Mouse (Mus musculus): ENCODE measurements around the gene Cdan1. TPM values are rescaled to one million over a fixed set of nuclear protein-coding genes. Genes with fewer than 3 reads are reported as not detected.
"Not testable (repeated sequence)": the region's sequence is repeated elsewhere in the genome, so short reads cannot be mapped to it uniquely, and the experiment has no call there.

Cdan1 gene
- polyA plus RNA-seq, 1 experiment, result 31.6 TPM

DNA sequence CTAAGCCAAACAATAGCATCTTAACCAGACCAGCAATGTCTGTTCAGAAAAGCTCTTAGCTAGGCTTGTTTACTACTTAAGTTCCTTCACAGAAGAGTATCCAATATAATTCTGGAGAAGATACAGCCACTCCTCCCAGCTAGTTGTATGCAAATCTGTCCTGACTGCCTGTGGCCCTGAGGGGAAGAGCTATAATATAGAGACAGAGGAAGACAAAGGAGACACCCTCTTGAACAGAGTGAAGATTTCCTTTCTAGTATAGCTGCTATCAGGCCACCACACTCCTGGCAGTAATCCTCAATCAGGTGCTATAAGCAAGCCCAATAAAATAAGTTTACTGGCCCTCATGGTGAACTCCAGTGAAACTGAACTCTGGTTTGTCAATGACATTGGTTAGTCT is 88.0 kb downstream of the Cdan1 start:
- no peak for DNase-seq (ENCODE audit: extremely low spot score in 1 of 2, low spot score in 1 of 2)

DNA sequence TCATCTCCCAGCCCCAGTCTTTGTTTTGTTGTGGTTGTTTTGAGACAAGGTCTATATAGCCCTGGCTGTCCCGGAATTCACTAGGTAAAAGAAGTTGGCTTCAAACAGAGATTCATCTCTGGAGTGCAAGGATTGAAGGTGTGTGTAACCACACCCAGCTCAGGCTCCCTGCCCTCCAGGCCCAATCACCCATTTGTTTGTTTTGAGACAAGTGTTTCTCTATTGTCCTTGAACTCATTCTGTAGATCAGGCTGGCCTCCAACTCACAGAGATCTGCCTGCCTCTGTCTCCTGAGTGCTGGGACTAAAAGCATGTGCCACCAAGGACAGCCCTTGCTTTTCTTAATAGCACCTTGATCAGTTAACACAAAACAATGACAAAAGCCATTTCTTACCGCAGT is 101.9 kb downstream of the Cdan1 start:
- DNase-seq (ENCODE audit: extremely low spot score in 1 of 2, low spot score in 1 of 2), result no peak

DNA sequence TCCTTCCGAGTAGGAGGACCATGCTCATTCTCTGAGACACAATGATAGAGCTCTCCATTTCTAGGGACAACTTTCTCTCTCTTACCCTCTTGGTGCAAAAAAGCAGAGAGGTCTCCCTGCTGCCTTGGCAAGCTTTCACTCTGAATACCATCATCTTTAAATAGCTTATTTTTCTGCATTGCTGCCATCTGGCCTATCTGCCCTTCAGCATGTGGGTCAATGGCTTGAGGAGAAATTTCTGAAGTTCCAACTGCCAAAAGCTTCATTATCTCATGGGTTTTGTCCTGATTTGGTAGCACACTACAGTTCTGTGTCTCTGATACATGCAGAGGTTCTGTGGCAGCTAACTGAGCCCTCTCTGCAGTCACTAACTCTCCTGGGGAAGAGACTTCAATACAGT is 104.4 kb downstream of the Cdan1 start:
- no peak for DNase-seq (ENCODE audit: extremely low spot score in 1 of 2, low spot score in 1 of 2)

DNA sequence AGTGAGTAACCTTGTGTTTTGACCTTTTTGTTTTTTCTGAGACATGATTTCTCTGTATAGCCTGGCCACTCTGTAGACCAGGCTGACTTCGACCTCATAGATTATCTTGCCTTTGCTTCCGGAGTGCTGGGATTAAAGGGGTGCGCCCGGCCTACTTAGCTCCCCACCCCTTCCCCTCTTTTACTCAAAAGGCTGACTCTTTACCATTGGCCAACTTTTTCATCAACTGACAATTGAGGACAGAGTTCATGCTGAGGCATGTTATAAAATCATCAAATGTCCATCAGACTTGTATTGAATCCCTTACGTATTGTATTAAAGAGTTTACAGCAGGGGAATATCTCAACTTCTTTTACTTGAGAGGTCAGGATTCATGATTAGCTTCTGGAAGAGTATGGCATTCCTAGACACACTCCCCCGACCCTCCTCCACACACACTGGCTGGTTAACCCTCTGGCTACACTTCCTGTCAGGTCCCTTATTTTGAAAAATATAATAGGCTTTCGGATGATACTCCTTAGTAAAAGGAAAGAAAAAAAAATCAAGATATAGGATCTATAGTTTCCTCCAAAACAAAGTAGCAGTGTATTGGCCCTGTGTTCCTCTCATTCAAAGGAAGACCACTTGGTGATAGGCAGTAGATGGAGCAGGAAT is 117.9 kb downstream of the Cdan1 start:
- DNase-seq (ENCODE audit: extremely low spot score in 1 of 2, low spot score in 1 of 2), result no peak

GRCm38 (mm10) chr2:120731167-120731862 is 118.6 kb downstream of the Cdan1 start:
- peak; percentile 69 to 92 for DNase-seq (ENCODE audit: extremely low spot score in 1 of 2, low spot score in 1 of 2)

- no peak for DNase-seq (ENCODE audit: extremely low spot score in 1 of 2, low spot score in 1 of 2)
These were observed 119.2 kb downstream of the Cdan1 start for GRCm38 (mm10) chr2:120730639-120731166.

DNA sequence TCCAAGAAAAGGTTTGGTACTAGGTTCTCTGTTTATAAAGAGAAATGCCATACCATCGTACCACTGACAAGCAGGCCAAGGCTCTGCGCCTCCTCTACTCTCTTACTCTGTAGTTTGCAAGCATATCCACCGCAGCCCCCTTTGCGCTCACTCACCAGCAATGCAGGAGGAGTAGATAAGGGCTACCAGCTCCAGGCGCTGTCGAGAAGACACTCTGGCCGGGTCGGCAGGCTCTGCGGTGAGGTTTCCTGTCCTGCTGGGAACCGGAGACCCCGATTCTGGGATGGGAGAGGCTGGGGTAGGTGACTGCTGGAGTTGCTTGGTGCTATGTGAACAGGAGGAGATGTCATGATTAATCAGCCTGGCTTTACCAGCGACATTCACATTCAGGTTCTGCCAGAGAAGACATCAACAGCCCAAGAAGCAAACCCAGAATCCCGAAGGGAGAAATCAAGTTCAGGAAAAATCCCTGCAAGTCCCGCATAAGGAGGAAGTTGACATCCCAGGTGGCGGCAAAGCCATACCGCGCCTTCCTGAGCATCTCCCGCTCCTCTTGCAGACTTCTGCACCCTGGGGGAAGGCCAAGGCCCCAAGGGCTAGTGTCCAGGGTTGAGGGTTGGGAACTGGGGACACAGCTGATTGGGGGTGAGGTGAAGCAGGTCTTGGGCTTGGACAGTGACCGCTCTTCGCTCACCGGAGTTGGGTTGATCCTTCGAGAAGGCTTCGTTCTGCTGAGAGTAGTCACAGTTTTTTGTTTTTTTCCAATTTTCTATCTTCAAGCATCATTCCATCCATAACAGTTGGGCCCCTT is 119.9 kb downstream of the Cdan1 start:
- DNase-seq (ENCODE audit: extremely low spot score in 1 of 2, low spot score in 1 of 2), result peak in 1 of 2 experiments; percentile 12

DNA sequence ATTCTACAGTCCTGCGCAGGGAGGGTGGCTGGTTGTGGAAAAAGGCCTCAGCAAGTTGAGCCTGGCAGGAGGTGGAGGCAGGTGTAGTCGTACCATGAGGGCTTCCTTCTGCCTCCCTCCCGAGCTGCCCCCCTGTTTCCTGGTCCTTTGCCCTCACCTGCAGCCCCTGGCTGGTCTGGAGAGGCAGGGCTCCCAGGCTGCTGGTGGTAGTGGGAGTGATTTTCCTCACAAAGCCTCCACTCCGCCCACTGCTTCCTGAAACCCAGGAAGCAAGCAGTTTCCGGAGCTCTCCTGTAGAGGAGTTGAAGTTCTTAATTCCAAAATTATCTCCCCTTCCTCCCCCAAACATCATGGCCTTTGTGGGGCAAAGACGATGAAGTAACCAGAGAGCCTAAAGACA is 125.8 kb downstream of the Cdan1 start:
- no peak for DNase-seq (ENCODE audit: extremely low spot score in 1 of 2, low spot score in 1 of 2)

- no peak for DNase-seq (ENCODE audit: extremely low spot score in 1 of 2, low spot score in 1 of 2)
These were observed 126.3 kb downstream of the Cdan1 start for GRCm38 (mm10) chr2:120723621-120724020.

DNA sequence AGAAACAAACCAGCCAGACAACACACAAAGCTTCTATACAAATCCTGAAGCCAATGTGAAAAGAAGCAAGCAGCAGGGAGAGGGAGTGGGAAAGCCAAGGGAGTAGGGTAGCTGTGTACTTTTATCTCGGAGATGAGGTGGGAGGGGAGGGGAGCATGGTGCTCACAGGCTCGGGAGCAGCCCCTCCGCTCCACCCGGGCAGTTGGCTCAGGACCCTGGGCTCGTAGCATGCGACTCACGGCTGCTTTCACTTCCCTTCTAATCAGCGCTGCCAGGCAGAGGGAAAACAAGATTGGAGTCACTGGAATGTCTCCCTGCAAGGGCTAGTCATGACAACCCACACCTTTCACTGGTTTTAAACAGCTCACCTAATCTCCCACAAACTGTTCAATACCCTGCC is 127.4 kb downstream of the Cdan1 start:
- DNase-seq (ENCODE audit: extremely low spot score in 1 of 2, low spot score in 1 of 2), result no peak

DNA sequence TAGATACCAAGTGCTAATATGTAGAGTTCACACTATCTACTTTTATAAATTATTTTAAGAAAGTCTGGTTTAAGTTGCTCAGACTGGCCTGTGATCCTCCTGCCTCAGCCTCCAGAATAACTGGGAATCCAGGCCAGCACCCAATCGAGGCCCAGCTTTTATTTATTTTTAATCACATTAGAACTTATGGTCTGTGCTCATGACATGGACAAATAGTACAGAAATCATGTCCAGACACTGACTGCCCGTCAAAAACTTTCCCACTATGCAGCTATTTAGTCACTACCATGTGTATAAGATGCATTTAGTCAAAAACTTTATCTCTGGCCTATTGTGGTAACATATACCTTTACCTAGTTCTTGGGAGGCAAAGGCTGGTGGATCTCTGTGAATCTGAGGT is 128.0 kb downstream of the Cdan1 start:
- DNase-seq (ENCODE audit: extremely low spot score in 1 of 2, low spot score in 1 of 2), result no peak

DNA sequence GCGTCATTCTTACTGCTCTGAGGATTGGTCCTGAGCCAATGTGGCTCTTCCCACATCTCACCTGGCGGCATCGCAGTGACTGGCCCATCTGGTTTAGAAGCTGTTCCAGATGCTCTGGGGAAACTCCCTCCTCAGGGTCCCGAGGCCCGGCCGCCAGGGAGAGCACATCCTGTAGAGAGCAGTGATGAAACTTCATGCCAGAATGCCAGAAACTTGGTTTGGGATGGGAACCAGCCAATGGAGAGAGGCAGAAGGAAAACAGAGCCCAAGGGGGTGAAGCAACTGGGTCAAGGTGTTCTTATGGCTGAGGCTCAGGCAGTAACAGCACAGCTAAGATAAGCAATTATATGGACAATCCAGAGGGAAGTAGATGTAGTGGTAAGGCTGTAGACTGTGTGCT is 129.1 kb downstream of the Cdan1 start:
- no peak for DNase-seq (ENCODE audit: extremely low spot score in 1 of 2, low spot score in 1 of 2)

DNA sequence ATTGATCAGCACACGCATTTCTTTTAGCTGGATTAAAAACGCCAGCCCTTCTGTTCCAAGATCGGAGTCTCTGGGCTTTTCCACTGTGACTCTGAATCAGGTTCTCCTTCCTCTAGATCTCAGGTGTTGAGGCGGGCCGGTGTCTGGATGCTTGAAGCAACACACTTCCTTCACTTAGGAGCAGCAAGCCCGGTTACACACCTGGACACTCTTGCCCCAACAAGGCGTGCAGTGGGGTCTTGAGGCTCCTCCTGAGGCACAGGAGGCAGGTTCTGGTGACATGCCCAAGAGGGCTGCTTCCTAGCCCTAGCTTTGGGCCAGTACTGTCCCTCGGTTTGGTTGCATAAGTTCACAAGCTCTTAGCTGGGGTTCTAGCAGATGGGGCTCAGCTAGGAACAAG is 131.4 kb downstream of the Cdan1 start:
- DNase-seq (ENCODE audit: extremely low spot score in 1 of 2, low spot score in 1 of 2), result no peak

DNA sequence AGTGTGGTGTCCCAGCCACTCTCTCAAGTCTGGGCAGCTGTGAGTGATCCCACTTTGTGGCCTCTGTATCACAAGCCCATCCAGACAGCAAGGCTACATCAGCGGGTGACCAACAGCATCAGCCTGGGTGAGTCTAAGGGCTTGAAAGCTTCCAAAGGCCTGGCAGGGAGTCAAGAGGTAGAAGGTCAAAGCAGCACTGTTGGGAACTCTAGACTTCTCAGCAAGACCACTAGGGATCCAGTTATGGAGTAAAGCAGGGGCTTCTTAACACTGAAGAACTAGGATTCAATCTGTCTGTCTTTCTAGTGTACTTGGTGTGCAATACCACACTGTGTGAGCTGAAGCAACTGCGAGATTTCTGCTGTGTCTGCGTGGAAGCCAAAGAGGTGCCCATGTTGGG is 136.5 kb downstream of the Cdan1 start:
- no peak for DNase-seq (ENCODE audit: extremely low spot score in 1 of 2, low spot score in 1 of 2)

DNA sequence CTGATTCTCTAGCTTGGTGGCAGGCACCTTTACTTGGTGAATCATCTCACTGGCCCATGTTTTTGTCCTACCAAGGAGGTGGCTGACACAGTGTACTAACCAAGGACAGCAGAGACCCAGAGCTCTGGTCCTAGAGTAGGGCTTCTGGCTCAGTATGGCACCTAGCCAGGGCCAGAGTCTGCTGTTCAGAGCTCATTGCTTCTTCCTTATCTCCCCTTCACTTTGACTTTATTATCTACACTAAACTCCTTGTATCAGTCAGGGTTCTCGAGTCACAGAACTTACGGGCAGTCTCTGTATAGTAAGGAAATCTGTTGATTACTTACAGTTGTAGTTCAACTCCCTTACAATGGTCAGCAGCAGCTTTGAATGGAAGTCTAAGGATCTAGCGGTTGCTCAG is 139.0 kb downstream of the Cdan1 start:
- no peak for DNase-seq (ENCODE audit: extremely low spot score in 1 of 2, low spot score in 1 of 2)

GRCm38 (mm10) chr2:120710154-120710553 is 139.8 kb downstream of the Cdan1 start:
- no peak for DNase-seq (ENCODE audit: extremely low spot score in 1 of 2, low spot score in 1 of 2)

- no peak for DNase-seq (ENCODE audit: extremely low spot score in 1 of 2, low spot score in 1 of 2)
These were observed 142.9 kb downstream of the Cdan1 start for GRCm38 (mm10) chr2:120707041-120707440.

DNA sequence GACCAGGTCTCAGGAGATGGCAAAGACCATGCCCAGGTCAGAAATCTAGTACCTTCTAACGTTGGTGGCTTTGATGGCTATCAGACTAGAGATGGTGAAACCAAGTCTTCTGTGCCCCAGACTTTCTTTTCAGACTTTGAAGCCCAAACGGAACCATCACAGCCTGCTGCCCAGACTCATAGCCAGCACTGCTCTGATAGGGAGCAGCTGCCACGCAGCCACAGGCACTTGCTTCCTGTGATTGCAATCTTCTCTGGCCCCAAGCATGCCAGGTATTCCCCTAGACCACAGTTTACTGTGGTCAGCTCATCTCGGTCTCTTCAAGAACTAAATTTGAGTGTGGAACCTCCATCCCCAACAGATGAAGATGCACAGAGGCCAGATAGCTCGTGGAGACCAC is 147.3 kb downstream of the Cdan1 start:
- DNase-seq (ENCODE audit: extremely low spot score in 1 of 2, low spot score in 1 of 2), result no peak

DNA sequence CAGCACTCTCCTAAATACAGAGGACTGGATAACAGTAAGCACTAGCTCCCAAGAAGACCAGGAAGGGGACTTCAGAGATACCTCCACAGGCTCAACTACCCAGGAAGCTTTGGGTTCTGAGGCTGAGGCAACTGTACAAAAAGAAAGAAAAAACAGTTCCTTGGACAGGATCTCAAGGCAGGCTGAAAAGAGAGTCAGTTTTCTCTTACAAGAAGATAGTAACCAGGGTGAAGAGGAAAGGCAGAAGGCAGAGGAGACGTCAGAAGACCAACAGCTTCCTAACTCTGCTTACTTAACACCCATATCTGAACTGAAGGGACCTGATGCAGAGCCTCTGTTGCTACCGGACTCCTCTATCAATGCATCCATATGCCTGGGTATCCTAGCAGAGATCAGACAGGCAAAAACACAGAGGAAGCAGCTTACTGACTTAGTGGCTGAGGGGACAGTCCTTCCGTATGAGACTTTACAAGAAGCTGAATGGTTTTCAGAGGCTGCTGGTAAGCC is 149.5 kb downstream of the Cdan1 start:
- DNase-seq (ENCODE audit: extremely low spot score in 1 of 2, low spot score in 1 of 2), result no peak

DNA sequence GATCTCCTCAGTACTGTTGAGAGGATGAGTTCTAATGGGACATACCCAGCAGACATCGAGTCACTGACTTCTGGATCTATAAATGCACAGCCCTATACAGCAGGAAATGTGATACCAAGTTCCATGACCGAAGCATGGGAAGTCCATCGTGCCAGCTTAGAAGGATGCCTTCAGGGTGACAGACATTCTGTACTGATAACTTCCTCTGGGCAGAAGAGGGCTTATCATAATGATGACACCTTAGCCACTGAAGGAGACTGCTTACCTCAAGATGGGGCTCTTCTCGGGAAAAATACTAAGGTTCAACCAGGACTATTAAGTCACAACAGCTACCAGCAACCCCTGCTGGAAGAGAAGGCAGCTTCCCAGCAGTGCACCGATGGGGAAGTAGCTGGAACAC is 152.2 kb downstream of the Cdan1 start:
- DNase-seq (ENCODE audit: extremely low spot score in 1 of 2, low spot score in 1 of 2), result no peak

DNA sequence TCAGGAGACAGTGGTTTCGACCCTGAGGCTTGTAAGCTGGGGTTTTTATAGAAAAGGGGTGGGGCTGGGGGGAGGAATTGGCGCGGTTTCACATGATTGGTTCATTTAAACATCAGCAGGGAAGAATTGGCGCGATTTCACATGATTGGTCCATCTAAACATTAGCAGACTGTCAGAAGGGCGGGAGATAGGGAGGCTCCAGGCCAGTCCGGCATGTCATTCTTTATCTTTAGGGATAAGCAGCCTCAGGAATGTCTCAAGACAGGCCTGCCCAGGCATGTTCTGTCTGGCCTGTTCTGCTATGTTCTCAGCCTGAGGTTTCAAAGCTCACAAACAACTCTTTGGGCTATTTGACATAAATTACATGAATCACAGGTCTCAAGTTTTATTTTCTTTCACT is 168.8 kb downstream of the Cdan1 start:
- not testable (repeated sequence) for DNase-seq (ENCODE audit: extremely low spot score in 1 of 2, low spot score in 1 of 2)
